Mouse (Mus musculus) left cerebral cortex, postnatal 4 days (tissue): Measurements from ENCODE around the gene Hoxa9. TPM values are rescaled to one million over a fixed set of nuclear protein-coding genes. Genes with fewer than 3 reads are reported as not detected.

Experiments used
- DNase-seq: peaks from one replicate; pipeline ENCODE4 v3.0.0-alpha.2; 2022
- intact Hi-C: fragments of 180-260 bp; cut with DNase I; formaldehyde crosslinking; loops from one replicate; pipeline ENCODE4 v1.15.1; 2025
- total RNA-seq, 2 experiments: library from RNA; stranded (reverse); gene quantifications; 2 replicates each; pipeline ENCODE4 v1.2.3; 2021

Gene Hoxa9
- total RNA-seq, 2 experiments from 2014 or later = not detected

- DNase-seq = no peak
- intact Hi-C loops = no loop called here
Measured at GRCm38 (mm10) chr6:52232568-52232965, 1.7 kb upstream of the Hoxa9 start.

GRCm38 (mm10) chr6:52231885-52232567, 1.1 kb upstream of the Hoxa9 start:
- intact Hi-C loops = no loop called here
- DNase-seq = no peak

- intact Hi-C loops = no loop called here
Measured at GRCm38 (mm10) chr6:52229558-52230416, 1.1 kb downstream of the Hoxa9 start.

GRCm38 (mm10) chr6:52228475-52229465, 2.1 kb downstream of the Hoxa9 start:
- no peak for DNase-seq
- intact Hi-C loops = no loop called here

More at GRCm38 (mm10) chr6:52229558-52230416, 1.1 kb downstream of the Hoxa9 start:
- DNase-seq = no peak

DNA sequence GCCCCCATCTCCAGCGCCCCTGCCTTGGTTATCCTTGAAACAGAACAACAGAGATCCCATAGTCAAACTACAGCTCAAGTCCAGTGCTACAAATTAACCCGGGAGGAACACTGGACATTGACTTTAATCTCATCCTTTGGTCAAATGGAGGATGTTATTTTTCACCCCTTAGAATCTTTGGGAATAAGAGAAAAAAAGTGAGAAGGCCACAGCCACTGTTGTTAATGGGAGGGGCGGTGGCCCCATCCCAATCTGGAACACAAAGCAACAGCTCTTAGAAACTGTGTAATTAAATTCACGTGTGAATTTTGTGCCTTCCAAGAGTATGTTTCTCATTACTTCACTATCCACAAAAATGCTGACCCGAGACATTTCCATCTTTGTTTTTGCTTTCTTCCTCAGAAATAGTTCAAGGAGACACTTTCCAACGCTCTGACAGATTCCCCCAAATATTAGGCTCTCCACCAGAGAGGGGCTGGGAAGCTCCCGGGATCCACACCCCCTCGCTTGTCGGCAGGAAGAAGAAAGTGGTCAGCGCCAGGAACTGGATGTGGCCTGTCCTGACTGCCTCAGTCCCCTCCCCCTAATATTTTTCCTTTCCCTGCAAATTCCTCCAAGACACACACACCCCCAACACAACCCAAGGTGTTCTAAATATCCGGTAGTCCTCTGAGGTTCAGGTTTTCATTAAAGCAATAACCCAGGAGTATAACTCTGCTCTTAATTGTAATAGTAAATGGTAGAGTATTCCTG, 3.2 kb downstream of the Hoxa9 start:
- no peak for DNase-seq
- intact Hi-C loops = no loop called here

- intact Hi-C loops = no loop called here
- no peak for DNase-seq
Measured at GRCm38 (mm10) chr6:52226569-52227257, 4.2 kb downstream of the Hoxa9 start.

DNA sequence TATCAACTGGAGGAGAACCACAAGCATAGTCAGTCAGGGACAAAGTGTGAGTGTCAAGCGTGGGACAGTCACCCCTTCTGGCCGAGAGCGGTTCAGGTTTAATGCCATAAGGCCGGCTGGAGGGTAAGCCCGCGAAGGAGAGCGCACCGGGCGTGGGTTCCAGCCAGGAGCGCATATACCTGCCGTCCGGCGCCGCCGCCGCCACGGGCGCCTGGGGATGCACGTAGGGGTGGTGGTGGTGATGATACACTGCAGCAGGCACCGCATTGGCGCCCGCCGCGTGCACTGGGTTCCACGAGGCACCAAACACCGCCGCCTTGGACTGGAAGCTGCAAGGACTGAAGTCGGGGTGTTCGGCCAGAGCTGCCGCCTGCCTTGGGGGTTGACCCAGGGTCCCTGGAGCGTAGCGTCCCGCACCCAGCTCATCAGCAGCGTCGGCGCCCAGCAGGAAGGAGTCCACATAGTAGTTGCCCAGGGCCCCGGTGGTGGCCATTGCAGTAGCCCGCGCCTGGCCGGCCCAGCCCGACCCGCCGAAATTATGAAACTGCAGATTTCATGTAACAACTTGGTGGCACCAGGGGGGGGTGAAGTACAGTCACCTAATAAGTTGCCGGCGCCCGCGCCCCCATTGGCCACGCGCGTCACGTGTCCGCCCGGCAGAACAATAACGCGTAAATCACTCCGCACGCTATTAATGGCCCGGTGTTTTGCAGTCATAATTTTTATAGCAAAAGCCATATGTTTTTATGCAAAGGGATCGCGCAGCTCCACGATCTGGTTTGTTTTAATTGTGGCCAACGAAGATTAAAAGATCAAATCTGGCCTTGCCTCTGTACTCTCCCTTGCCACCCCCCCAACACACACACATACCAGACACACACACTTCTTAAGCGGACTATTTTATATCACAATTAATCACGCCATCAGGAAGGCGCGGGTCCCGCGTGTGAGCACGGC, 5.0 kb downstream of the Hoxa9 start:
- intact Hi-C loops = no loop called here
- DNase-seq = no peak

GRCm38 (mm10) chr6:52224895-52225611, 5.8 kb downstream of the Hoxa9 start:
- intact Hi-C loops = loop anchor here (5.0 kb wide), 2 partner anchors 643 to 1053 kb away; no protein-coding TSS in a partner anchor
- DNase-seq = no peak

- intact Hi-C loops = loop anchor here (5.0 kb wide), 2 partner anchors 642 to 1052 kb away; no protein-coding TSS in a partner anchor
- DNase-seq = no peak
Measured at GRCm38 (mm10) chr6:52223939-52224760, 6.7 kb downstream of the Hoxa9 start.

DNA sequence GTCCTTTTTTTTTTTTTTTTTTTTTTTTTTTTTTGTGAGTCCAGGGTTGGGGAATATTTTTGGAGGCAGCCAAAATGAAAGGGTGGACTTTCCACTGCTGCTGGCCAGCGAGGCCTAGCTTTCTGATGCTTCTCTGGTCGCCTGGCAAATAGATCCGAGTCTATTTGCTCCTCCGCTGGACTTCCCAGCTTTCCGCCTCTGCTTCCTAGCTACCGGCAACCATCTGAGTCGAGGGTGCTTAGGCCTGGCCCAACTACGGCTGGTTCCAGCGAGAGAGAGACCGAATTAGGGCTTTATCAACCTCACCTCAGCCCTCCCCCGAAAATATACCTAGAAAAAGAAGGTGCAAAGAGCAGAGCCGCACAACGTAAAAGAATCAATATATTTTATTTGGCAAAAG, 8.2 kb downstream of the Hoxa9 start:
- no peak for DNase-seq
- intact Hi-C loops = loop anchor here (5.0 kb wide), 2 partner anchors 640 to 1050 kb away; no protein-coding TSS in a partner anchor

- intact Hi-C loops = loop anchor here (5.0 kb wide), 2 partner anchors 640 to 1050 kb away; no protein-coding TSS in a partner anchor
- DNase-seq = peak; percentile 0
Measured at GRCm38 (mm10) chr6:52221993-52222685, 8.8 kb downstream of the Hoxa9 start.

DNA sequence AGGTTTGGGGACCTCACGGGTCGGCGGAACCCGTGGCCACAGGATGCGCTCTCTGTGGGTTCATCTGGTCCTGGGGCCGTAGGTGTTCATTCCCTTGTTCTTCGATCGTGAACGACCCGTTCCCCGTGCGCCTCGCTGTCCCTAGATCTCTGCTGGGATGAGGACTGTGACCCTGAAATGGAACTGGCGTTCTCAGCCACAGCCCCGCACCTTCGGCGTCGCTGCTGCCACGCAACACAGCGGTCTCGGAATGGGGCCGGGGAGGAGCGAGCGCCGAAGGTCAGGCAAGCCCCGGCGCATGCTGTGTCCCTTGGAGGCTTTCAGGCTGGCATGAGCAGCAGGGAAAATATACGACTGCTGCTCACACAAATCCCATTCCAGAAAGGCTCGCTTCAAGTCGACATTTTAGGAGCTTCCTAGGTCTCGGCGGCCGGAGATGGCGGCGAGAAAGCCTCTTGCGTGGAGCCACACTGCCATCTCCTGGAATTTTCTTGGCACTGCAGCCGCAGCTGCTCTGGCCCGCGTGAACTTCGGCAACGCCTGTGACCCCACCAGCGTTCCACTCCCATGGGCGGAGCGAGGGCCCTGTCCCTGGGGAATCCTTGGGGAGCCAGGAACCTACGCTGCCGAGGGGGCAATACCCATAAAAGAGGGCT, 9.4 kb downstream of the Hoxa9 start, which contains the start of gene Hoxa7:
Gene Hoxa7, minus strand, starts transcription at position 518 of the 656 bp plus-strand sequence.
- DNase-seq = peak; percentile 83
- intact Hi-C loops = loop anchor here (5.0 kb wide), 2 partner anchors 639 to 1049 kb away; no protein-coding TSS in a partner anchor

DNA sequence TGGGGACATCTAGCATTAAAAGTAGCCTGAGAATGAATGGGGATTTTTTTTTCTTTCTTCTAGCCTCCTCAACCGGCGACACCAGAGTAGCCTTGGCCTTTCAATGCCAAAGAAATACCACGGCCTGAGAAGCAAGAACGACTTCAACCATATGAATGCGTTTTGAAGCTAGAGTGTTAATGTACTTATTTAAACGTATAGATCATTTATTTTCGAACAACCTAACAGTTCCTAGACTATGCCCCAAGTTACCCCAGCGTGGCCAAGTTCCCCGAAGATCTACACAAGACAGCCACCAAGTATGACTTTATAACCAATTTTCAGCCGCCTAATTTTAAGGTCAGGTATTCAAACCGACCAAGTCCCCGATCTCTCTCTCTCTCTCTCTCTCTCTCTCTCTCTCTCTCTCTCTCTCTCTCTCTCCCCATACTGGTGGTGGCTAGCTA, 10.0 kb downstream of the Hoxa9 start:
- intact Hi-C loops = loop anchor here (5.0 kb wide), 2 partner anchors 639 to 1049 kb away; no protein-coding TSS in a partner anchor
- peak; percentile 0 for DNase-seq

GRCm38 (mm10) chr6:52220003-52220864, 10.7 kb downstream of the Hoxa9 start:
- no peak for DNase-seq
- intact Hi-C loops = loop anchor here (5.0 kb wide), 2 partner anchors 638 to 1048 kb away; no protein-coding TSS in a partner anchor
